Mouse (Mus musculus) gastrocnemius, postnatal 36 days (tissue): ENCODE results near the gene Gpr157. TPM values are rescaled to one million over a fixed set of nuclear protein-coding genes. Genes with fewer than 3 reads are reported as not detected.

Experiments used
- DNase-seq, 2 experiments: peaks; one replicate each; pipeline ENCODE4 v3.0.0; 2022
- intact Hi-C: fragments of 180-260 bp; cut with DNase I; formaldehyde crosslinking; loops from one replicate; pipeline ENCODE4 v1.15.1; 2025
- microRNA-seq, 2 experiments: library from miRNA; unstranded; fragments of <30 nt; microRNA quantifications; one replicate each; pipeline ENCODE4 v1.2.0; 2021
- total RNA-seq, 2 experiments: library from RNA; stranded (reverse); gene quantifications; 2 replicates each; pipeline ENCODE4 v1.2.3; 2021

The Gpr157 gene
- total RNA-seq, 2 experiments from 2014 or later: 32.5 to 36.5 TPM

DNA sequence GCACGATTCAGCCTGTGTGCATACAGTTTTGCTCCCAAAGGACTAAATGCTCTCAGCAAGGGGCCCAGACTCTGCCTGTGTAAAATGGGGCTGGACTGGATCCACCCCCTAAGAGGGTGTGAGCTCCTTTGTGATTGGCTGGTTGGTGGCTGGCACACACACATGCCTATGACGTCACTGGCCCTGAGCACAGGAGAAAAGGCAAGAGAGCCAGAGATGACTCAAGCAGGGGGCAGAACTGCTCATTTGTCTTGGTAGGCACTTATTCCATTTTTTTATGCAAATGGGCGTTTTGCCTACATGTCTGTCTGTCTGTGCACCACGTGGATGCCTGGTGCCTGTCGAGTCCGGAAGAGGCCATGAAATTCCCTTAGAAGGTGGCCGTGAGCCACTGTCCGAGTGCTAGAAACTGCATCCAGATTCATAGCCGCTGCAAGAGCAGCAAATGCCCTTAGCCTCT lies 50.9 kb downstream of the Gpr157 start:
- no peak for DNase-seq
- intact Hi-C loops: loop anchor here (5.0 kb wide), 1 partner anchor 79 kb away; no protein-coding TSS in a partner anchor

DNA sequence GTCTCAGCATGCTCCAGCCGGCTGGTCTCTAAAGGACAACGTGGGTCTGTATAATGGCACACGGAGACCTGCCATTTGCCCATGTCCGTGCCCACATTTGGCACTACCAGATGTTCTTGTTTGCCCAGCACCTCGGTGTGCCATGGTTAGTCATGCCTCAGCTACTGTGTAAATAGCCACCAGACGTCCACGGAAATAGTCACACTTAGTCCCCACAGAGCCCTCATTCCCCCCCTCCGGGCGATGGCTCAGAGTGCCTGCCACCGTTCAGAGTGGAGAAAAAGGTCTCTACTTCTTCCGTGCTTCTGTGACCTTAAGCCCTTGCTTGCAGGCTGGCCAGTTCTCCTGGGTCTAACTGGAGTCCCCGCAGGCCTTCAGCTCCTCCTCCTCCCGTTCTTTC lies 51.9 kb downstream of the Gpr157 start:
- DNase-seq: no peak
- intact Hi-C loops: loop anchor here (5.0 kb wide), 1 partner anchor 78 kb away; no protein-coding TSS in a partner anchor

DNA sequence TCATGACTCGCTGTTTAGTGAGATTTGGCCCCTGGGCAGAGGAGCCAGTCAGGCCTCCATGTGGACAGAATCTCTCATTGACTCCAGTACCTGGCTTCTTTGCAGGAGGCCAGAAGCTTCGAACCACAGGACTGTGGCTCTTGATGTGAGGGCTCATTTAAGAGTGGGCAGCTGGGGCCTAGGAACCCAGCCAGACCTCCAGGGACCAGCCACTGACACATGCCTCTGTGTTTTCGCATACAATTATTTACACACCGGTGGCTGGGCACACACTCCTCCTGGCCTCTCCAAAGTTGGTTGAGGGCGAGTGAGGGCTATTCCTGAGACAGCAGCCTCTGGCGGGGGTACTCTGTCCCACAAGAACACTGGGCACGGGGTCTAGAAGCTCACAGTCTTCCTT lies 53.2 kb downstream of the Gpr157 start:
- intact Hi-C loops: no loop called here
- no peak for DNase-seq

DNA sequence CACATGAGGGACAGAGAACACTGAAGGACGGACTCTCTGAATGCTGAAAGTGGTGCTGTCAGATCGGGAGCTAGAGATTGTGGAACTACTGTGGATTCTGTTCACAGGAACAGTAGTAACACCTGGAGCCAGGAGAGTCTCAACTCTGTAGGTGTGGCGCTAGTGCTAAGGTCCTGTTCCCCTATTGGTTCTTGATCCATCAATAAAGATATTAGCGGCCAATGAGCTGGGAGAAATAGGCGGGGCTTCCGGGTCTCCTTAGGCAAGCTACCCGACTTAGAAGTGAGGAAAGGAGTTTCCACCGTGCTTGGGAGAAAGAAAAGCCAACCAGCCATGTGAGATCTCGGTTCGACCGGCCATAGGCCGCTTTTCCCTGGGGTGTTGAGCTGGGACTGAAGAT lies 57.1 kb downstream of the Gpr157 start:
- intact Hi-C loops: no loop called here
- DNase-seq: no peak

DNA sequence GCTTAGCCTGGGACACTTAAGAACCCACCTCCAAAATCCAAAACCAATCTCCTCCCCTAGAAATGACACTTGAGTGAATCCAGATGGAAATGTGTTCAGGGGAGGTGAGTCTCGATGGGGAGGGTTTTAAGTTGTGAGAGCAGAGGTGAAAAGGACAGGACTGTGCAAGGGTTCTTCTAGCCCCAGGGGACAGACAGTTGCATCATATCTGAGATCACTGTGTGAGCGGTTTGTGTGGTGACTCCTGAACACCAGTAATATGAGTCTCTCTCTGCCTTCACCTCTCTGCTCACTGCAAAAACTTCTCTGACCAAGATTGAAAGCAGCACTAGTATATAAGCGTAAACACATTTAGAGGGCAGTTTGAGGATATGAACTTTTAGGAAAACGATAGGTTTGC lies 59.1 kb downstream of the Gpr157 start:
- no peak for DNase-seq
- intact Hi-C loops: no loop called here

DNA sequence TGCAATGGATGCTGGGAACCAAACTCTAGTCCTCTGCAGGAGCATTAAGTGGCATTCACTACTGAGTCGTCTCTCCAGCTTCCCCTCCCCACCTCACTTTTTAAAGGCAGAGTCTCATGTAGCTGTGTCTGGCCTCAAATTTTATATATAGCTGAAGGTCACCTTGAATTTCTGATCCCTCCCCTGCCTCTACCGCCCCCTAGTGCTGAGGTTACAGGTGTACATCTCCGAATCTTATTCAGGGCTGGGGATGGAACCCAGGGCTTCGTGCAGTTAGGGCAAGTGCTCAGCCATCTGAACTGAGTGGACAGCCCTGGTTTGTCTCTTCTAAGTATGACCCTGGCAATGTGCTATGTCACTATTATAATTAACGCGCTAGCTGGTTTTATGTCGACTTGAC lies 63.9 kb downstream of the Gpr157 start:
- DNase-seq: no peak
- intact Hi-C loops: no loop called here

DNA sequence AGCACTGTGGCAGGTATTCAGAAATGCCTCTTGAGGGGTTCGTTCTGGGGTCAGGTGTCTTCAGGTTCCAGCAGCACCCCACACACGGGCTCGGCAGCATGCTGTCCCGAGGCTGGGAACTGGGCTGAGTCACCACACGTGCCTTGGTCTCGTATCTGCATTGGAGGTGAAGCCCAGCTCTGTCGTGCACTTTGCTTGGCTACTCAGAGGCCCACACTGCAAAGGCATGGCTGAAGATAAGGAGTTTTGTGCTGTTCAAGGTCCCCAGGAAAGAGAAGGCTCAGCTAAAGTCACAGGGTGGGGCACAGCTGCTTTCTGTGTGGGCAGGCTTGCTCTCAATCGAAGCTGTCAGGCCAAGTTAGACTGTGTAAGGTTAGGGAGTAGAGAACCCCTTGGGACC lies 65.3 kb downstream of the Gpr157 start:
- intact Hi-C loops: no loop called here
- DNase-seq: no peak

DNA sequence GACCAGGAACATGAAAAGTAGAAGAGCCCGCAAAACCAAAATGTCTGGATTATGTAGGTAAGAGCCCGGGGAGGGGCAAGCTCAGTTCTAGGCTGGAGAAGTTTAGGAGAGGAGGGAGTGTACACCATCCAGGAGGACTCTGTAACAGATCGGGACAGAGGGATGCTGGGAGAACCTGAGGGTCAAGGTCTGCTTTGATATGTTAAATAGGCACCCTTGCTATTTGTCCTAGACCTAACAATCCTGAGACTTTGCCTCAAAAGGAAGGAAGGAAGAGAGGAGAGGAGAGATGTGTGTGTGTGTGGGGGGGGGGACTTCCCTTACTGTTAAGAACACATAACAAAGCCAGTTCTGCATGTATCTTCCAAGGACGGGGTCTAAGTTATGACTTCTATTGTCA lies 68.1 kb downstream of the Gpr157 start:
- intact Hi-C loops: no loop called here
- no peak for DNase-seq

Small RNA genes lying within 50 kb of the gene (microRNA-seq; reads per million reads assigned to microRNA genes)
- 493 to 696 reads per million in 2 experiments for gene Mir34a

Other genes starting within 250 kb of the Gpr157 start
- gene Spsb1, start 132.3 kb upstream of the Gpr157 start, total RNA-seq: 1 to 10 TPM; 5.7 to 8.7 TPM
- 10 to 100 TPM; 51.9 to 54.1 TPM for gene H6pd, start 78.3 kb upstream of the Gpr157 start, total RNA-seq
- under 1 TPM in 1 of 2 experiments, not detected in 1; 0.10 TPM for gene Slc2a5, start 31.9 kb downstream of the Gpr157 start, total RNA-seq
- not detected for gene Slc2a7, start 61.6 kb downstream of the Gpr157 start, total RNA-seq
- gene Car6, start 114.0 kb downstream of the Gpr157 start, total RNA-seq: under 1 TPM in 1 of 2 experiments, not detected in 1; 0.37 TPM
- 100 to 1,000 TPM; 104 to 128 TPM for gene Eno1, start 149.4 kb downstream of the Gpr157 start, total RNA-seq
- 10 to 100 TPM; 47.6 to 66.2 TPM for gene Rere, start 194.3 kb downstream of the Gpr157 start, total RNA-seq